Comparison of ENCODE assay signal across 8 mouse cellular contexts in the genomic region with DNA sequence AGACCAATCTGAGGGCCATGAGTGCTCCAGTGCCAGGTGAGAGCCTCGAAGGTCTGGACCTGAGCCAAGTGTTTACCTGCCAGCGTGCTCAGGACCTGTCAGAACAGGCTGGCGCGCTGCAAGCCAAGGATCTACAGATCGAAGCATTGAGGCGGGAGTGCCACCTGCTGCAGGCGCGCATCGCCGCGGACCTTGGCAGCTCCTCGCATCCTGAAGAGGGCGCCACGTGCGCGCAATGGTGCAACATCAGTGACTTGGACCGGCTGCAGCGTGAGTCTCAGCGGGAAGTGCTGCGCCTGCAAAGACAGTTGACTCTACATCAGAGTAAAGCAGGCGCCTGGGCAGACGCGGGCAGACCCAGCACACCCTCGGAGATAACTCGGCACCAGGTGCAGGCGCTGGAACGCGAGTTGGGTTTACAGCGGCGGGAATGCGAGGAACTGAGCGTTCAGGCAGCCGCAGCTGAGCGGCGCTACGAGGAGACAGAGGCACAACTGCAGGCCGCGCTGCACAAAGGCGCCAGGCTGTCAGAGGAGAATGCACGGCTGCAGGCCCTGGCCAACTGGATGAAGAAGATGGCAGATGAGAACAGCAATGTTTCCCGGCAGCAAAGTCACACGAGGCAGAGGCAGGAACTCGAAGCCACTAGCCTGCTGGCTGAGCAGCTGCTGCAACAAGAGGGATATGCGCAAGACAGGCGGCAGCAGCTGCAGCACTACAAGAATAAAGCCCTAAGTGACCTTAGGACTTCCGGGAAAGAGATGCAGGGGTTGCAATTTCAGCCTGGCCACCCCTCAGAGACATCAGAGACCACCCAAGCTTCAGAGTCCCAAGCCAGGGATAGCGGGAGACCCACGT. TPM values are rescaled to one million over a fixed set of nuclear protein-coding genes. Genes with fewer than 3 reads are reported as not detected.
DNase-seq lines count a peak whose midpoint lies in the region; ATAC-seq and TF ChIP-seq lines count a peak whose summit lies in the region.

No protein-coding gene starts in this region.

- no peaks in the 10 kb centered on the region for H3K9me3 ChIP-seq in MEL (replicated peaks; ENCODE audit: insufficient read depth, low read length)
- H3K9me3 ChIP-seq in hindbrain, embryonic 13.5 days, result no peaks in the 10 kb centered on the region

- no peak overlapping the region for H3K27ac ChIP-seq in MEL (ENCODE audit: control insufficient read depth, low read depth, low read length)
- peak overlapping the region; percentile 92 for H3K27ac ChIP-seq in hindbrain, embryonic 13.5 days

- peak overlapping the region; percentile 82 for H3K4me2 ChIP-seq in hindbrain, embryonic 13.5 days

- peak in 2 of 3 experiments; percentile 29 to 37; a peak in 4 of 6 replicates for TF ChIP-seq CTCF in MEL (IDR thresholded peaks at IDR 0.05 in 2 of 3, conservative IDR thresholded peaks at IDR 0.05 in 1 of 3; ENCODE audit: control insufficient read depth in 1 of 3, insufficient read depth in 1 of 3, low read depth in 2 of 3, low read length in 3 of 3, poor library complexity in 1 of 3, severe bottlenecking in 1 of 3)

- H3K36me3 ChIP-seq in MEL (ENCODE audit: control insufficient read depth in 1 of 2, insufficient read depth in 2 of 2, low read length in 2 of 2), result 0 out of 4 replicates have a peak, but pooled peaks cover 0 to 3% of the 10 kb centered on the region in 2 experiments
- no peaks in the 10 kb centered on the region for H3K36me3 ChIP-seq in hindbrain, embryonic 13.5 days

- ATAC-seq in hindbrain, embryonic 13.5 days (ENCODE audit: low FRiP score), result peak; percentile 65

- no peak for TF ChIP-seq POLR2A in MEL (IDR thresholded peaks at IDR 0.05; ENCODE audit: control insufficient read depth in 1 of 2, insufficient read depth in 1 of 2, low read depth in 1 of 2, low read length in 2 of 2, poor library complexity in 1 of 2)

- H3K4me3 ChIP-seq in MEL (ENCODE audit: control insufficient read depth in 1 of 2, insufficient read depth in 1 of 2, low read depth in 2 of 2, low read length in 2 of 2), result no peak overlapping the region
- H3K4me3 ChIP-seq in hindbrain, embryonic 13.5 days, result peak overlapping the region; percentile 55

- H3K27me3 ChIP-seq in MEL (ENCODE audit: control insufficient read depth in 1 of 2, insufficient read depth in 2 of 2, low read length in 2 of 2), result no peaks in the 10 kb centered on the region
- peaks cover 21% of the 10 kb centered on the region for H3K27me3 ChIP-seq in hindbrain, embryonic 13.5 days

- no peak for DNase-seq in MEL (ENCODE audit: low read depth, low spot score)
- DNase-seq in cerebellum, postnatal 14 days, result peak; percentile 95 to 97
- DNase-seq in frontal cortex, postnatal 14 days (ENCODE audit: low spot score in 2 of 2), result peak; percentile 71 to 82
- peak; percentile 79 to 81 for DNase-seq in layer of hippocampus, postnatal 25 days (ENCODE audit: extremely low spot score in 1 of 2, low spot score in 1 of 2)
- peak; percentile 90 for DNase-seq in lung, postnatal 14 days
- peak; percentile 88 for DNase-seq in ovary, postnatal 36 days (ENCODE audit: low spot score)
- DNase-seq in thymus, postnatal 14 days, result peak; percentile 94

- no peak for TF ChIP-seq EP300 in MEL (IDR thresholded peaks at IDR 0.05; ENCODE audit: low read depth in 1 of 2, low read length in 2 of 2)

- H3K4me1 ChIP-seq in MEL (ENCODE audit: control insufficient read depth in 1 of 2, insufficient read depth in 2 of 2, low read length in 2 of 2), result peaks cover under 1 to 7% of the 10 kb centered on the region in 2 experiments; a peak in 1 of 4 replicates
- H3K4me1 ChIP-seq in hindbrain, embryonic 13.5 days (replicated peaks), result peaks cover 26% of the 10 kb centered on the region

- H3K79me2 ChIP-seq in MEL (ENCODE audit: control insufficient read depth, insufficient read depth, low read length, poor library complexity), result peaks cover 3% of the 10 kb centered on the region; the same call in 1 of the 2 replicates

- TF ChIP-seq RAD21 in MEL (IDR thresholded peaks at IDR 0.05; ENCODE audit: low read depth, low read length), result no peak

- 7% methylated on average over 48 of the region's 48 CpGs for WGBS in hindbrain, embryonic 13.5 days

- no peak overlapping the region for H3K9ac ChIP-seq in MEL (ENCODE audit: control insufficient read depth, low read depth, low read length, poor library complexity, severe bottlenecking)
- H3K9ac ChIP-seq in hindbrain, embryonic 13.5 days, result peak overlapping the region; percentile 77

TF ChIP-seq in MEL, 35 proteins besides CTCF, POLR2A, EP300 and RAD21:
- TF ChIP-seq ZNF384 (IDR thresholded peaks at IDR 0.05; ENCODE audit: low read depth, low read length), result no peak
- TF ChIP-seq POLR2AphosphoS5 (IDR thresholded peaks at IDR 0.05; ENCODE audit: borderline replicate concordance, low read depth, low read length), result no peak
- TF ChIP-seq POLR2AphosphoS2 (IDR thresholded peaks at IDR 0.05; ENCODE audit: low read length), result no peak
- no peak for TF ChIP-seq BHLHE40 (IDR thresholded peaks at IDR 0.05; ENCODE audit: borderline replicate concordance, low read depth, low read length)
TF ChIP-seq in MEL: peak in this region for 0.

RNA-seq across cellular contexts. Expression of gene Rimbp3, which starts 1.8 kb away (rescaled TPM):
- 0.36 and 0.62 TPM in 2 replicates for total RNA-seq in MEL (2012; rRNA removed)
- polyA plus RNA-seq in MEL (2012; ENCODE audit: insufficient read depth in 1 of 2, insufficient read length in 2 of 2, low read depth in 1 of 2, low replicate concordance in 2 of 2, missing spikeins in 1 of 2), result under 1 TPM in 1 of 2 experiments, not detected in 1; 0.35 TPM
- 1.8 and 1.9 TPM in 2 replicates for polyA plus RNA-seq in hindbrain, embryonic 13.5 days (2015; fragmentation: Nextera tagmentation; extraction: Ambion mirVana)
- total RNA-seq in layer of hippocampus, postnatal 25 days (2021), result 1 to 10 TPM; 3.1 to 4.2 TPM

RNA-seq across cellular contexts. Expression of gene Ube2l3, which starts 7.8 kb away (rescaled TPM):
- total RNA-seq in MEL (2012; rRNA removed), result 137 and 166 TPM in 2 replicates
- polyA plus RNA-seq in MEL (2012; ENCODE audit: insufficient read depth in 1 of 2, insufficient read length in 2 of 2, low read depth in 1 of 2, low replicate concordance in 2 of 2, missing spikeins in 1 of 2), result 1,000 to 10,000 TPM in 1 of 2 experiments, 100 to 1,000 TPM in 1; 297 to 2,006 TPM
- 313 and 319 TPM in 2 replicates for polyA plus RNA-seq in hindbrain, embryonic 13.5 days (2015; fragmentation: Nextera tagmentation; extraction: Ambion mirVana)
- 100 to 1,000 TPM; 149 to 162 TPM for total RNA-seq in layer of hippocampus, postnatal 25 days (2021)

RNA-seq across cellular contexts. Expression of gene Hic2, which starts 23.2 kb away (rescaled TPM):
- total RNA-seq in MEL (2012; rRNA removed), result 5.8 and 5.9 TPM in 2 replicates
- polyA plus RNA-seq in MEL (2012; ENCODE audit: insufficient read depth in 1 of 2, insufficient read length in 2 of 2, low read depth in 1 of 2, low replicate concordance in 2 of 2, missing spikeins in 1 of 2), result 1 to 10 TPM in 1 of 2 experiments, not detected in 1; 9.5 TPM
- 9.0 and 9.4 TPM in 2 replicates for polyA plus RNA-seq in hindbrain, embryonic 13.5 days (2015; fragmentation: Nextera tagmentation; extraction: Ambion mirVana)
- total RNA-seq in layer of hippocampus, postnatal 25 days (2021), result 1 to 10 TPM; 4.1 to 5.7 TPM
